12 mouse cellular contexts compared by ENCODE assay signal in the genomic region with DNA sequence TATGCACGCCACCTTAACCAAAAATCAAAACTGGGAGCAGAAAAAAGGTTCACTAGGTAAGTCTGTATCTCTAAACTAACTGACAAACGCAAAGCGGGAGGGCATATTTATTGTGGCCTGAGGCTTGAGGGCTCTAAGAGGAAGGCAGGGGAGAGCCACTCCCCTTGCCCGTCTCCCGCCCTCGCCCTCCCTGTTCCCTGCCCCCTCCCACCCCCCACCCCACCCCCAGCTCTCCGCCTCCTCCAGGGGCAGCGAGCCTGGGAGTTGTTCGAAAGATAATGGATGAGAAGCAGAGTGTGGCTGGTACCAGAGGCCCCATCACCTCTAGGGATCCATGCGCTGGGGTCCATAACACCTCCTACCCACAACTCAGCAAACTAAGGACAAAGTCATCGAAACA.
A peak's percentile ranks its signal among the peaks of the same experiment; 100 is the strongest.
DNase-seq lines count a peak whose midpoint lies in the region; ATAC-seq and TF ChIP-seq lines count a peak whose summit lies in the region.
"Had no signal": no experiment of that assay in that cellular context is flagged by ENCODE, and none has a peak within 500 bp of the region (broad histone marks: within the 10 kb centered on the region; RNA-seq: fewer than 3 reads in every experiment).

No protein-coding gene starts in this region.

- H3K9ac ChIP-seq in intestine, embryonic 14.5 days (ENCODE audit: low read length), result no peak overlapping the region
- H3K9ac ChIP-seq in intestine, postnatal 0 days (ENCODE audit: low read depth, low read length), result no peak overlapping the region
- H3K9ac ChIP-seq in limb, embryonic 11.5 days (ENCODE audit: low read length), result no peak overlapping the region
- H3K9ac ChIP-seq: liver, embryonic 14.5 days had no signal

- no peak for DNase-seq in intestine, embryonic 14.5 days (ENCODE audit: low spot score)
- peak; percentile 33 for DNase-seq in embryo, embryonic 10 days (ENCODE audit: low spot score)
- DNase-seq in limb, embryonic 11.5 days (ENCODE audit: low spot score), result no peak
- no peak for DNase-seq in adipocyte (ENCODE audit: low spot score)
- no peak for DNase-seq in spleen, postnatal 4 days (ENCODE audit: low spot score in 2 of 2)
- DNase-seq: gastrocnemius, postnatal 14 days; retina, postnatal 1 day had no signal

- WGBS in intestine, embryonic 14.5 days, result 5% methylated on average over 11 of the region's 11 CpGs
- WGBS in intestine, postnatal 0 days, result 10% methylated on average over 11 of the region's 11 CpGs
- WGBS in limb, embryonic 11.5 days, result 5% methylated on average over 11 of the region's 11 CpGs

- no peak overlapping the region for H3K27ac ChIP-seq in intestine, embryonic 14.5 days (ENCODE audit: low read depth)
- H3K27ac ChIP-seq in intestine, postnatal 0 days (ENCODE audit: low read depth, low read length), result no peak overlapping the region
- no peak overlapping the region for H3K27ac ChIP-seq in limb, embryonic 11.5 days (replicated peaks; ENCODE audit: low read depth, low read length)
- H3K27ac ChIP-seq: liver, embryonic 14.5 days had no signal

- no peak for ATAC-seq in intestine, embryonic 14.5 days (replicated peaks; ENCODE audit: low FRiP score, low TSS enrichment, low read depth)
- no peak for ATAC-seq in intestine, postnatal 0 days
- ATAC-seq in common myeloid progenitor, adult 5-6 weeks (replicated peaks; ENCODE audit: low read depth, poor library complexity, severe bottlenecking), result 0 out of 2 replicates have a peak, but pooled peaks have one; percentile 43
- ATAC-seq in limb, embryonic 11.5 days (ENCODE audit: insufficient number of reproducible peaks, low FRiP score, low TSS enrichment, low read depth), result 0 out of 2 replicates have a peak, but pooled peaks have one; percentile 24
- no peak for ATAC-seq in megakaryocyte progenitor cell, adult 5-6 weeks (replicated peaks; ENCODE audit: poor library complexity)
- ATAC-seq: inflammation-experienced regulatory T-cells, adult 6 months had no signal

- no peak for TF ChIP-seq CTCF in intestine, postnatal 0 days (IDR thresholded peaks at IDR 0.05; ENCODE audit: low read depth)

- peak overlapping the region; percentile 36 for H3K4me2 ChIP-seq in intestine, embryonic 14.5 days (ENCODE audit: low read length)
- no peak overlapping the region for H3K4me2 ChIP-seq in intestine, postnatal 0 days (replicated peaks; ENCODE audit: low read depth)
- peak overlapping the region; percentile 31; the same call in 1 of the 2 replicates for H3K4me2 ChIP-seq in limb, embryonic 11.5 days (ENCODE audit: low read depth, severe bottlenecking)

- H3K27me3 ChIP-seq in intestine, embryonic 14.5 days (replicated peaks; ENCODE audit: control insufficient read depth, insufficient read depth, low read length), result no peaks in the 10 kb centered on the region
- no peaks in the 10 kb centered on the region for H3K27me3 ChIP-seq in intestine, postnatal 0 days (replicated peaks; ENCODE audit: control insufficient read depth, insufficient read depth, low read length)
- H3K27me3 ChIP-seq in limb, embryonic 11.5 days (ENCODE audit: control insufficient read depth, insufficient read depth, low read length), result no peaks in the 10 kb centered on the region

- H3K9me3 ChIP-seq in intestine, embryonic 14.5 days (ENCODE audit: control insufficient read depth, low read length), result no peaks in the 10 kb centered on the region
- no peaks in the 10 kb centered on the region for H3K9me3 ChIP-seq in intestine, postnatal 0 days (ENCODE audit: control insufficient read depth)
- no peaks in the 10 kb centered on the region for H3K9me3 ChIP-seq in limb, embryonic 11.5 days (ENCODE audit: control insufficient read depth, low read length)

- no peak overlapping the region for H3K4me3 ChIP-seq in intestine, embryonic 14.5 days (ENCODE audit: low read depth, low read length)
- H3K4me3 ChIP-seq in intestine, postnatal 0 days (ENCODE audit: low read depth, low read length), result no peak overlapping the region
- H3K4me3 ChIP-seq in limb, embryonic 11.5 days (ENCODE audit: low read depth, low read length), result no peak overlapping the region

- peaks cover 4% of the 10 kb centered on the region for H3K4me1 ChIP-seq in intestine, embryonic 14.5 days (replicated peaks; ENCODE audit: control insufficient read depth, insufficient read depth, low read length)
- H3K4me1 ChIP-seq in intestine, postnatal 0 days (replicated peaks; ENCODE audit: control insufficient read depth, insufficient read depth, low read length), result no peaks in the 10 kb centered on the region
- H3K4me1 ChIP-seq in limb, embryonic 11.5 days (ENCODE audit: control insufficient read depth, insufficient read depth, low read length), result no peaks in the 10 kb centered on the region; the same call in 1 of the 2 replicates

- no peaks in the 10 kb centered on the region for H3K36me3 ChIP-seq in intestine, embryonic 14.5 days (ENCODE audit: control insufficient read depth, insufficient read depth, low read length)
- no peaks in the 10 kb centered on the region for H3K36me3 ChIP-seq in intestine, postnatal 0 days (ENCODE audit: control insufficient read depth, insufficient read depth)
- H3K36me3 ChIP-seq in limb, embryonic 11.5 days (ENCODE audit: control insufficient read depth, insufficient read depth, low read length), result no peaks in the 10 kb centered on the region

Comparison
In these comparisons a context has a peak if more than half of its experiments do, and no peak if none do; other contexts are left out.
1. ATAC-seq: peak in common myeloid progenitor, adult 5-6 weeks (single experiment) and limb, embryonic 11.5 days (single experiment); none in intestine, embryonic 14.5 days (single experiment), intestine, postnatal 0 days (single experiment) and megakaryocyte progenitor cell, adult 5-6 weeks (single experiment).